Mouse (Mus musculus): ENCODE results near the gene Mbtd1.

Gene Mbtd1

DNA sequence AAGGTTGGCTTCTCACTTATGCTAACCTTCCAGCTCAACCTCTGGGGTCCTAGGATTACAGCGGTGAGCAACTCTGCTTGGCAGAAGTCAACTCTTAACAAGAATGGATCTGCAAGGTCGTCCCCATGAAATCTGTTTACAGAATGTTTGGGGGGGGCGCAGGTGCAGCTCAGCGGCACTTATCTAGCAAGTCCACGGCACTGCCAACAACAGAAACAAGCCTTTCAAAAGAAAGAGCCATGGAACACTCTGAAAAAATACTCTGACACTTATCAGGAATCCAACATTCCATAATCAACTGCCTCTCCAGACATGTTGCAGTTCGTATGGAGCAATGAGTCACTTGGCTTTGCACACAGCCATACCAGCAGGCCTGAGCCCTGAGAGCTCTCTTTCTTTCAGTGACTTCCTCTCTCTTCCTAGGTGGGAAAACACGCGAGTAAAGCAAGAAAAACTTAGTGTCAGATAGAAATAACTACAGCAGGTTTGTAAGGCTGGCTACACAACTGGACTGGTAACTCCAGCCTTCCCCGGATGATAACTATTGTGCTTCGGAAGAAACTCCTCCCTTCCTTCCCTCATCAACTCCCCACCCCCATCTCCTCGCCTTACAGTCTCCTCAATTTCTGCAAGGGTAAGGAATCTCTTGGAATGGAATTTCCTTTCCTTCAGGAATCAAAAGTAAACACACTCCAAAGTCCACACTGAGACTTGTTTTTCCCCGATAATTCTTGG, 102.8 kb downstream of the Mbtd1 start:
- DNase-seq: no peak

DNA sequence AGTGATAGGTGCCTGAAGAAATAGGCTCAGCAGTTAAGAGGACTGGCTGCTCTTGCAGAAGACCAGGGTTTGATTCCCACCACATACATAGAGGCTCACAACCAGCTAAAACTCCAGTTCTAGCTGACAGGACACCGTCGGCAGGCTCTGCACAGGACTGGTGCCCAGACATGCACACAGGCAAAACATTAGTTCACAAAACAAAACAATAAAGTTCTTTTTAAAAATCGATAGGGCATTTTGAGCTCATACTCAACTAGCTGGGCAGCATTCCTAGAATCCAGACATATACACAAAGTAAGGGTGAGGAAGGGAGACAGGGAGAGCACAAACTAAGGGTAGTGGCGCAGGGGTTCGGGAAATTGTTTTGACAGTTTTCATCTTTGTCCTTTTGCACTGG, 108.9 kb downstream of the Mbtd1 start:
- DNase-seq: no peak

DNA sequence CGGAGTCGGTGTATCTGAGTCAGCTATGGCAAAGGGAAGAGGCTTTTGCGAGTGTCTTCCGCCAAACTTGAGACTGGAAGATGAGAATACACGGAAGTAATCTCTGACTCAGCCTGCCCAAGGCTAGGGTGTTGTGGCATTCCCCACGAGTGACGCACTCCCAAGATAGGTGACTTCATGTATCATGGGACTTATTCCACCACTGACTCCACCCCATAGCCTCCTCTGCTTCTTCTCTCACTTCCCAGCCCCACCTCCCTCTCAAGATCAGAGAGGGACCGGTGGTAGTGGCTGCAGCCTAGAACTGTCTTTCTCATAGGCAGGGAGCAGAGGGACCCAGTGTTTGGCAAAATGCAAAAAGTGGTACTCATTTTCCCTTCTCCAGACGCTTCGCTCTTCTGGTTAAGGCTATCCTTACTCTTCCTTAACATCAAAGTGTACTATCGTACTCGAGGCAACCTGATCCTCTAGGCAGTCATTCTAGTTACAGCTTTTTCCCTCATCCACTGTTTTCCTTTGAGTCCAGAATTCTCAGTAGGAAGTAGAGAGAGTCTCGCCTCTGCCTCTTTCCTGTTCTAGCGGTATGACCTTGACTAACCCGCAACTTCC, 109.6 kb downstream of the Mbtd1 start:
- peak; percentile 93 for DNase-seq

DNA sequence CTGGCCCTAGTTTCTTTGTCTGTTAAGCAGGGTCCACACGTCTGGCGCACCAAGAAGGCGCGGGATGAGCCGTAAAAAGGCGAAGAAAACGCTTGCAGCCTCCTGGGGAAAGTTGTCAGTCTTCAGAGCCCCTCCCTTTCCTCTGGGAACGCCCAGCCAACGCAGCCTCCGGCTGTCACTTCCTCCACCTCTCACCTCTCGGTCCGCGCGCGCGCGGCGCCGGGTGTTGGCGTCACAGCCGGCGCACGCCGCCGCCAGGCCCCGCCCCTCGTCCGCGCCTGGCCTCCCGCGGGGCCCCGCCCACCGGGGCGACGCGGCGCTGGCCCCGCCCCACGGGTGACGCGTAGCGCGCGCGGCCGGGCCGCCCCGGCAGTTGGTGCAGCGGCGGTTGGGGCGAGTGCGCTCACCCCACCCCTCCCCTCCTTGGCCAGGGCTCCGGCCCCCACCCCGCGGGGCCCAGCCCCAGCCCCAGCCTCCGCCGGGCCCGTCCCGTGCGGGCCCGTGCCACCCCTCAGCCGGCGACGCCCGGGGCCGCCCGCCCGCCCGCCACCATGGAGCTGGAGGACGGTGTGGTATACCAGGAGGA, 110.2 kb downstream of the Mbtd1 start, which contains the start of gene Spag9:
Gene Spag9, plus strand, starts transcription at position 372 of the 586 bp plus-strand sequence.
- peak; percentile 95 for DNase-seq

Measured in layer of hippocampus, adult 9-11 months (tissue).